In the genomic region with DNA sequence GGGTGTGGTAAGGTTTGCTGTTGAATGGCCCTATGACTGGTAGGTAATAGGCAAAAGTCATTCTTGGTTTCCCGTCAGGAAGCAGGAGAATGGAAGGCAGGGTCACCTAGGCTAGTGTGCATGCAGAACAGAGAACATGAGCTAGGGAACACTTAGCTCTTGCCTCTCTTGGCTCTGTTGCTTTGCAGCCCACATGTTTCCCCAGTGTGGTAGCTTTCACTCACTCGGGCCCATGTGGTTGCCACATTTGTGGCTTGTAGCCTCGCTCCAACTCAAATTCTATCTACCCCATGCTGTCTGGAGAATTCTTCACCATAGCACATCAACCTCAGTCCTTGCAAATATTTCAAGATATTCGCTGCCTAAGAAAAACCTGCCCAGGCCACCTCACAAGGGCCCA, we compare ENCODE assay signal across 13 mouse cellular contexts.
"Had no signal": no experiment of that assay in that cellular context is flagged by ENCODE, and none has a peak within 500 bp of the region (broad histone marks: within the 10 kb centered on the region; RNA-seq: fewer than 3 reads in every experiment).

No protein-coding gene starts in this region.

- ATAC-seq: intestine, embryonic 16.5 days had no signal

- DNase-seq: kidney, adult 2 months; kidney, postnatal 25 days; liver, embryonic 13.5 days; lung, adult 2 months; lung, postnatal 14 days; lung, postnatal 4 days; midbrain, embryonic 14.5 days; retina, postnatal 1 day; right cerebral cortex, postnatal 4 days; thymus, adult 2 months; thymus, postnatal 14 days; thymus, postnatal 4 days had no signal
